Mouse (Mus musculus) embryonic facial prominence, embryonic 11.5 days (tissue): Measurements from ENCODE around the gene Foxi3. TPM values are rescaled to one million over a fixed set of nuclear protein-coding genes. Genes with fewer than 3 reads are reported as not detected.

ENCODE experiments used
- ATAC-seq: fragments of 200-750 bp; cut with Nextera tagmentation; replicated peaks from 2 replicates; pipeline ENCODE4 v1.8.0; 2017; ENCODE audit warnings: low read depth; ENCODE audit not compliant: insufficient number of reproducible peaks, low FRiP score, low TSS enrichment
- DNase-seq: peaks from one replicate; pipeline ENCODE4 v3.0.0-alpha.2; 2015; ENCODE audit warnings: low spot score
- H3K27ac ChIP-seq: fragments of 300-500 bp; sonication (generic); replicated peaks from 2 replicates; pipeline ENCODE4 v1.5.1; 2014; ENCODE audit warnings: mild to moderate bottlenecking, low read depth, low read length, control low read depth
- H3K27me3 ChIP-seq: fragments of 300-500 bp; sonication (generic); 2 replicates; pipeline ENCODE4 v1.6.1; 2014; ENCODE audit warnings: mild to moderate bottlenecking, low read length, moderate library complexity, mixed read lengths; ENCODE audit not compliant: control insufficient read depth, insufficient read depth
- H3K36me3 ChIP-seq: fragments of 300-500 bp; sonication (generic); replicated peaks from 2 replicates; pipeline ENCODE4 v1.6.1; 2014; ENCODE audit warnings: low read depth, mild to moderate bottlenecking, low read length, moderate library complexity, mixed read lengths; ENCODE audit not compliant: control insufficient read depth, insufficient read depth
- H3K4me1 ChIP-seq: fragments of 300-500 bp; sonication (generic); 2 replicates; pipeline ENCODE4 v1.6.1; 2014; ENCODE audit warnings: low read length, mixed read lengths; ENCODE audit not compliant: control insufficient read depth, insufficient read depth
- H3K4me2 ChIP-seq: fragments of 300-500 bp; sonication (generic); 2 replicates; pipeline ENCODE4 v1.6.1; 2014; ENCODE audit warnings: low read depth, mild to moderate bottlenecking, control low read depth, low read length, moderate library complexity
- H3K4me3 ChIP-seq: fragments of 300-500 bp; sonication (generic); 2 replicates; pipeline ENCODE4 v1.5.1; 2014; ENCODE audit warnings: low read depth, low read length, control low read depth
- H3K9ac ChIP-seq: fragments of 300-500 bp; sonication (generic); replicated peaks from 2 replicates; pipeline ENCODE4 v1.6.1; 2014; ENCODE audit warnings: mild to moderate bottlenecking, control low read depth, low read length
- H3K9me3 ChIP-seq: fragments of 300-500 bp; sonication (generic); replicated peaks from 2 replicates; pipeline ENCODE4 v1.6.1; 2016; ENCODE audit warnings: mild to moderate bottlenecking, low read length, inconsistent platforms, mixed read lengths; ENCODE audit not compliant: control insufficient read depth
- WGBS: fragments of 180-500 bp; shearing (Covaris S2); extraction: QIAGEN DNeasy Blood & Tissue Kit; methylation state at CpG from one replicate; pipeline ENCODE4 v1.1.7; 2014; 5-methylcytosine and 5-hydroxymethylcytosine counted together
- polyA plus RNA-seq: library from polyadenylated mRNA; unstranded; fragments of >200 nt; fragmentation: Nextera tagmentation; extraction: Ambion mirVana; gene quantifications from 2 replicates; pipeline ENCODE4 v1.2.1, GENCODE M21; 2014

Gene Foxi3
- polyA plus RNA-seq, 1 experiment from 2014 or later, result 1.0 TPM

DNA sequence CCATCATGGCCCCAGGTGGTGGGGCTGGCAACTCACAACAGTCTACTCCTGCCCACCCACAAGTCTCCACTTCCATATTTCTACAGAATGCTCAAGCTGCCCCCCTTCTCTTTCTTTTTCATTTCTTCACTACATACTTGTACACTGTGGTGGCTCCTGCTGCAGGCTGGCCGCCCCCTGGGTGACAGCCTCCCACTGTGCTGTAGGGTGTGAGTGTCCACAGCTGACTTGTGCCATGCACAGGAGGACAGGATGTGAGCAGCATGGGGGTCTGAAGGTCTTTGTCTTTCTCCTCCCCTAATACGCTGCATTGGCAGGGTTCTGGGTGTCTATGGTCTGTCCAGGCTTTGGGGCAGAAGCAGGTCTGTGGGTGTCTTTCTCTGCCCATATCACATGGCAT is 46.3 kb downstream of the Foxi3 start:
- H3K4me1 ChIP-seq, result no peaks in the 10 kb centered on the region
- no peak overlapping the region for H3K4me2 ChIP-seq
- no peak overlapping the region for H3K9ac ChIP-seq
- H3K9me3 ChIP-seq, result no peaks in the 10 kb centered on the region
- ATAC-seq (peak; percentile 59; the same call in 1 of the 2 replicates), DNase-seq (no peak)
- no peak overlapping the region for H3K27ac ChIP-seq
- H3K36me3 ChIP-seq, result no peaks in the 10 kb centered on the region
- H3K4me3 ChIP-seq, result no peak overlapping the region
- 90% methylated on average over 2 of the region's 2 CpGs for WGBS
- no peaks in the 10 kb centered on the region for H3K27me3 ChIP-seq

DNA sequence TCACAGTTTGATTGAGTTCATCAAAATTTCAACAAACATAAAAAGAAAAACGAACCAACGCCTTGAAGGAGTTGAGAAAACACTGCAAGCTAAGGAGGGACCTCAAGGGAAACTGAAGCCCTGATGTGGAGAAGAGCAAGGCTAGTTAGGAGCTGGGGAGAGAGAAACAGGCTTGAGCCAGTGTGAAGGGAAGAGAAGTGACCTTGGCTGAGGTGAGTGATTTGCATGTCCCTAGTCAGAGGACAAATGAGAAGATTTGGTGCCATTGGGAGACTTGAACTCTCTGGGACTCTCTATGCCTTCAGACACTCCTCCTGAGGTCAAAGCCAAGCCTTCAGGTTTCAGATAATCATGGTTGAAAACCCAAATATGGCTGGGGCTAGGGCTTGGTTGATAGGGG is 47.8 kb downstream of the Foxi3 start:
- 91% methylated on average over 2 of the region's 2 CpGs for WGBS
- no peaks in the 10 kb centered on the region for H3K4me1 ChIP-seq
- H3K4me2 ChIP-seq, result no peak overlapping the region
- no peak overlapping the region for H3K9ac ChIP-seq
- no peaks in the 10 kb centered on the region for H3K9me3 ChIP-seq
- no peaks in the 10 kb centered on the region for H3K36me3 ChIP-seq
- H3K27ac ChIP-seq, result no peak overlapping the region
- no peaks in the 10 kb centered on the region for H3K27me3 ChIP-seq
- no peak overlapping the region for H3K4me3 ChIP-seq
- no peak for DNase-seq
- ATAC-seq, result no peak

Other genes starting within 250 kb of the Foxi3 start
- gene Rpia, start 164.3 kb upstream of the Foxi3 start, polyA plus RNA-seq, result 2.0 and 2.1 TPM in 2 replicates
- 8.4 and 9.1 TPM in 2 replicates for gene Eif2ak3, start 112.0 kb upstream of the Foxi3 start, polyA plus RNA-seq
- gene Tex37, start 37.6 kb upstream of the Foxi3 start, polyA plus RNA-seq, result not detected in 2 replicates
- gene Thnsl2, start 187.9 kb downstream of the Foxi3 start, polyA plus RNA-seq, result 4.3 and 4.8 TPM in 2 replicates
- not detected in 2 replicates for gene Fabp1, start 243.3 kb downstream of the Foxi3 start, polyA plus RNA-seq